Mouse (Mus musculus) right cerebral cortex, adult 18-20 months (tissue): ENCODE results near the gene Tspoap1.

Experiments used
- DNase-seq: peaks from one replicate; pipeline ENCODE4 v3.0.0; 2022; ENCODE audit warnings: mixed read lengths

Tspoap1 gene

DNA sequence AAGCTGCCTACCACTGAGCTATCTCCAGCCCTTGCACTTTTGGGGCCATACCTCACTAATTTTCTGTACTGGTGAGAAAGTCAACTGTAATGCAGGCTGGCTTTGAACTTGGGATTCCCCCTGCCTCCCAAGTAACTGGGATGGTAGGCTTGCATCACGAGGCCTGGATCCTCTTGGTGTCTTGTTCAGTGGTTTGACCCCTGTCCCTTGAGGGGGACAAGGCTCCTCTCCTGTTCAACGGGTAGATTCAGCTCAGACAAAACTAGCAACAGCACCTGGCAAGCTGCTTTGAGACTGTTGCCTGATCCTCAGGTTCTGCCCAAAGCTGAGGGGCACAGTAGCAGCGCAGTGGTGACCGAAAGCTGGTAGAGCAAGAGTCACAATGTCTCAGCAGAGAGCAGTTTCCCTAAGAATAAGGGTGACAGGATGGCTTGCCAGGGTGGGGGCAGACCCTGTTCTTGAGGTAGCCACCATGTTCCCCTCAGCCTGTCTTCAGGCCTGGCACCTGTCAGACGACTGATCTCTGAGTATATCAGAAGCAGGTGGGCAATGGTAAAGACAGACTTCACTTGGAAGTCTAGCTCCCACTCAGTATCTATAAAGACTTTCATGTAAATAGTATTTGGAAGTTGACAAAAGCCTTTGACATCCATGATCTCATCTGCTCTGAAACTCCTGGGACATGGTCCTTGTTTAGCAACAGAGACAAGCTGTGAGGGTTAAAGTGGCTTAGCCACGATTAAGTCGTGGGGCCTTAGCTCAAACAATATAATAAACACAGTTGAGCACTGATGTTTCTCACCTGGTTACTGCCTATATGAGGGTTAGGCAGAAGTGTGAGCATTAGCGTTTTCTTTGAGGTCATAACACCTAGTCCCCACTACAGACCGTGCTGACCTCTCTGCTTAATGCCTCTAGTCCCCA lies 14.4 kb upstream of the Tspoap1 start:
- DNase-seq, result no peak

- no peak for DNase-seq
These were observed 13.0 kb upstream of the Tspoap1 start for GRCm38 (mm10) chr11:87747312-87747711.

DNA sequence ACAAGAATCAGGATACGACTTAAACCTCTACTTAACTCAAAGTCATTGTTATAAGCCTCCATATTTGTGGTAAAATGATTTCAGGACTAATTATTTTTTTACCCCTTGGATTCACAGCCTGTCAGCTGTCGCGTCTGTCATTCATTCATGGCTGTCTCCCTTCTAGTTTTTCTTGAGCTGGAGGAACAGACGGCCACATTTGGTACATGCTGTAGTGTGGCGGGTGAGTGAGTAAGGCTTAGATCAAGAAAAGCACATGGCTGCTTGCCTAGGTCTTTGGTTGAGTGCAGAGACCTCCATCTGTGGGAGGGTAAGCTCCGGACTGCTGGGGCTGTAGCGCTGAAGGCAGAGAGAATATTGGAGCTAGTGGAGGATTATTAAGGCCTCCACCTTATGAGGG lies 12.6 kb upstream of the Tspoap1 start:
- DNase-seq, result no peak

- no peak for DNase-seq
These were observed 11.9 kb upstream of the Tspoap1 start for GRCm38 (mm10) chr11:87748132-87749119.

GRCm38 (mm10) chr11:87749192-87750042 lies 10.9 kb upstream of the Tspoap1 start:
- peak; percentile 52 for DNase-seq

GRCm38 (mm10) chr11:87750043-87750421 lies 10.3 kb upstream of the Tspoap1 start:
- DNase-seq, result no peak

DNA sequence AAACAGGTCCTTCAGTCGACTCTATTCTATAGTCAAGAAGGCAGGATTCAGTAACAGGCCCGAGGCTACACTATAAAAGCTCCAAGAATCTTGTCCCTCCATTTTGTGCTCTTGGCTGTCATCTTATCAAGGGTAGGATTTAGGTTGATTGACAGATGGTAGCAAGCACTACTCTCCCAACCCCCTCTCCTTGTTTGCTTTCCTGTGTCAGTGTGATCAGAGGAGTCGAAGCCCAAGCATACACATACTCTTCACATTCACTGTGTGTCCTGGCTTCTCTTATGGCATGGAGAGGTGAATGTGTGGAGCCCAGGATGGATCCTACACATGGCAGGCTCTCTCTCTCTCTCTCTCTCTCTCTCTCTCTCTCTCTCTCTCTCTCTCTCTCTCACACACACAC lies 9.8 kb upstream of the Tspoap1 start:
- no peak for DNase-seq

DNA sequence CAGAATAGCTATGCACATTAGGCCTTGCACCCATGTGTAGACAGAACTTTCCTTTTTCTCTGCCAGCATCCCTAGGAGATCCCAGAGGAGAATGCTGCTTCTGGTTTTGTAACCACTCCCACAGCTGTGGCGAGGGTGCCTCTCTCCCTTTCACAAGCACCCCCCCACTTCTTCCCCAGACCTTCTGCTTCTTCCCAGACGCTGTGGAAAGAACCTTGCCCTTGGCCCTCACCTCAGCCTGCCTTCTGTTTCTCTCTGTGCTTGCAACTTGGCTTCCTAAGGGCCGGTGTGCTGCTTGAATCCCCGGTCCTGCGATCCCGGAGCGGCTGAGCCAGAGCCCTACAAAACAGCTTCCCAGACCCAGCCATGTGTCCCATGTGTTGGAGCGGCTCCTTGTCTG lies 9.3 kb upstream of the Tspoap1 start:
- DNase-seq, result no peak

GRCm38 (mm10) chr11:87751491-87751966 lies 8.8 kb upstream of the Tspoap1 start:
- no peak for DNase-seq

- DNase-seq, result no peak
These were observed 8.0 kb upstream of the Tspoap1 start for GRCm38 (mm10) chr11:87752307-87752706.

GRCm38 (mm10) chr11:87753255-87753654 lies 7.1 kb upstream of the Tspoap1 start:
- DNase-seq, result no peak

DNA sequence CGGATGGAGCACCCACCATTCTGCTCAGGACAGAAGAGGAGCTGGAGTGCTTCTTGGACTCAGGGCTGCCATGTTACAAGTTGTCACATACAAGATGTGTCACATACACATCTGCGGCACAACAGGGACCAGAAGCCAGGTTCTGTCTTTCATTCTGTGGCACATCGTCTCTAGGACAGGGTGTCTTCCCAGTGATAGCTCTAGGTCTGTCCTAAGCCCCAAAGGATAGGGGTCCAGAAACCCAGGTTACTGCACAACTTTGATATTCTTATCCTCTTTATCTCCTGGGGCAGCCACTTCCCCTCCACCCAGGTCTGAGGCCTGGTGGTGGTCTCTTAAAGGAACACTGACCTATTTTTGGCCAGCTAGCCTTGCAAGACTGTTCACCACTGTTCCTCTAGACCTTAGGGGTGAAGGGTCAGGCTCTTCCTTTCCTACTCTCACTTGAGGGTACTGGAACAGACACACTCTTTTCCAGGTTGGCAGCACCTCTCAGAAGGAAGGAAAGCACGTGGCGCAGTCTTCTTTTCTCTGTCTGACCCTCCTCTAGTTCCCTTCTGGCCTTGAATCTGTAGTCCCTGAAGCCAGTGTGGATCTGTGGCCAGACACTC lies 6.3 kb upstream of the Tspoap1 start:
- DNase-seq, result no peak

GRCm38 (mm10) chr11:87754603-87755002 lies 5.7 kb upstream of the Tspoap1 start:
- DNase-seq, result no peak

GRCm38 (mm10) chr11:87755360-87756017 lies 4.9 kb upstream of the Tspoap1 start:
- DNase-seq, result no peak

DNA sequence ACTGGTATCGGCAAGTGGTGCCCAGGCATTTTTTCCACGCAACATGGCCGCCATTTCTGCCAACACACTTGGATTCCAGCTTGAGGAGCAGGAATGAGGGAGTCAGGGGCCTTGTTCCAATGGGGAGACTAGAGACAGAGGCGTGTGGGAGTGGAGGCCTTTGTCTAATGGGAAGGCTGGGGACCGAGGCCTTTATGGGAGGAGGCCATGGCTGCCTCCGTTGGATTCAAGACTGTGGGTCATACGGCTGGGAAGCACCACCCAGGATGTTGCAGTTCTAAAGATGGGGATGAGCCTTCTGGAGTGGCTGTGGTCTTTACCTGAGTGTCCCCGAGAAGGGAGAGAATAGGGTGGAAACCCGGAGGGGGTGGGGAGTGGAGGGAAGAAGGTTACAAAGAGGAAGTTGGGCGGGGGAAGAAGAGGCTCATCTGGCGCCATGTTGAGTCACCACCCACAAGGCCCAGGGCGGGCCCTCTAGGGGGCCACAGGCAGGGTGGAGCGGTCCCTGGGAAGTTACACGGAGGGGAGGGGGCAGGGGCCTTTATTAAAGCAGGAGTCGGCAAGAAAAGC lies 4.0 kb upstream of the Tspoap1 start:
- no peak for DNase-seq

DNA sequence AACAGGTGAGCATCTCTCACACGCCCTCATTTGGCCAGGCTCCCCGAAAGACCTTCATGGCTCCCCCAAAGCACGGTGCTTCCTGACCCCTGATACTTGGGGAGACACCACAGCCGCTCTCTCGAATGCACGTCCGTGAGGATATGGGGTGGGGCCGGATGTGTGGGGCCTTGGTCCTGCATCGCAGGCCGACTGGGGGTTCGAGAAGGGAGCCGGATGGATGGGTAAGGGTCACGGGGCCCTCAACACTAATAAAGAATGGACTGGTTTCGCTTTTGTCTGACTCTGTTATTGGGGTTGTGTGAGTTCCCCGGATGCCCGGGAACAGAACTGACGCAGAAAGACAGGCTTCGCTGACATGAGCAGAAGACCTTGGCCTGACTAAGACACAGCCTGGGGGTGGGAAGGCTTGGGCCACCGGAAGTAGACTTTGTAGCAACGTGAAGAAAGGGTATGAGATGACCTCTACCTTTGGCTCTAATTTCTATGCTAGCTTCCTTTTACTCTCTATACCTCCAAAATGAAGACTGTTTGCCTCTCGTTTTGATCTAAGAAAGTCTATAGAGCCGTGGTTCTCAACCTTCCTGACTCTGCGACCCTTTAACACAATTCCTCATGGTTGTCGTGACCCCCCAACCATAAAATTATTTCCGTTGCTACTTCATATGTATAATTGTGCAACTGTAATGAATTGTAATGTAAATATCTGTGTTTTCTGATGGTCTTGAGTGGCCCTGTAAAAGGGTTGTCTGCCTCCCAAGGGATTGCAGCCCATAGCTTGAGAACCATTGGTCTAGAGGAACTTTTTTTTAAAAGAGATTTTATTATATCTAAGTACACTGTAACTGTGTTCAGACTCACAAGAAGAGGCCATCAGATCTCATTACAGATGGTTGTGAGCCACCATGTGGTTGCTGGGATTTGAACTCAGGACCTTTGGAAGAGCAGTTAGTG lies 3.1 kb upstream of the Tspoap1 start:
- DNase-seq, result no peak

- no peak for DNase-seq
These were observed 2.0 kb upstream of the Tspoap1 start for GRCm38 (mm10) chr11:87758161-87758911.

- DNase-seq, result no peak
These were observed 1.3 kb upstream of the Tspoap1 start for GRCm38 (mm10) chr11:87758957-87759608.

DNA sequence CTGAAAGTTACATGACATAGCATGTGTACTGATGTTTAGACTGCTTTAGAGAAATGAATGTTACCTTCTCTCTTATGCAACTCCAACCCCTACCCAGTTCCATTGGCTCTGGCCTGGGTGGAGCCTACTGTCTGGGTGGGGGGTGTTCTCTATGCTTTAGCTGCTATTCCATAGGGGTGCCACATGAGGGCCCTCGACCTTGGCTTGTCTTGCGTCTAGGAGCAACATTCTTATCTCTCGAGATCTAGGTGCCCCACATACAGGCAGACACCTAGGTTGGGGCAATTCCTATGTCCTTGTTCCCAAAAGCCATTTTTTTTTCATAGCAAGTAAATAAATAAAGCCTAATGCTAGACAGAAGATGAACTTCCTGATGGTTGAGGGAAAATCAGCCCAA lies 734 bp upstream of the Tspoap1 start:
- peak; percentile 64 for DNase-seq
